Mouse (Mus musculus) limb, embryonic 14.5 days (tissue): ENCODE results near the gene Morn5. TPM values are rescaled to one million over a fixed set of nuclear protein-coding genes. Genes with fewer than 3 reads are reported as not detected.
A peak's percentile ranks its signal among the peaks of the same experiment; 100 is the strongest.

Source experiments
- ATAC-seq: fragments of 200-750 bp; cut with Nextera tagmentation; 2 replicates; pipeline ENCODE4 v1.8.0; 2017; ENCODE audit warnings: low read depth, moderate number of reproducible peaks, moderate TSS enrichment; ENCODE audit not compliant: low FRiP score
- DNase-seq: peaks from one replicate; pipeline ENCODE4 v3.0.0-alpha.2; 2015; ENCODE audit warnings: low spot score
- H3K27ac ChIP-seq: fragments of 300-500 bp; sonication (generic); replicated peaks from 2 replicates; pipeline ENCODE4 v1.5.1; 2014; ENCODE audit warnings: low read depth, mild to moderate bottlenecking, low read length, moderate library complexity, mixed read lengths
- H3K27me3 ChIP-seq: fragments of 300-500 bp; sonication (generic); 2 replicates; pipeline ENCODE4 v1.6.1; 2014; ENCODE audit warnings: low read length, mixed read lengths; ENCODE audit not compliant: control insufficient read depth, insufficient read depth
- H3K36me3 ChIP-seq: fragments of 300-500 bp; sonication (generic); 2 replicates; pipeline ENCODE4 v1.6.1; 2014; ENCODE audit warnings: mild to moderate bottlenecking, low read length, moderate library complexity, mixed read lengths; ENCODE audit not compliant: control insufficient read depth, insufficient read depth
- H3K4me1 ChIP-seq: fragments of 300-500 bp; sonication (generic); 2 replicates; pipeline ENCODE4 v1.6.1; 2014; ENCODE audit warnings: antibody characterized with exemption, low read length, mixed read lengths; ENCODE audit not compliant: control insufficient read depth, insufficient read depth
- H3K4me2 ChIP-seq: fragments of 300-500 bp; sonication (generic); replicated peaks from 2 replicates; pipeline ENCODE4 v1.6.1; 2014; ENCODE audit warnings: low read depth, mild to moderate bottlenecking, low read length, moderate library complexity; ENCODE audit not compliant: severe bottlenecking
- H3K4me3 ChIP-seq: fragments of 300-500 bp; sonication (generic); replicated peaks from 2 replicates; pipeline ENCODE4 v1.5.1; 2014; ENCODE audit warnings: low read length
- H3K9ac ChIP-seq: fragments of 300-500 bp; sonication (generic); 2 replicates; pipeline ENCODE4 v1.6.1; 2014; ENCODE audit warnings: mild to moderate bottlenecking, low read depth, low read length, moderate library complexity; ENCODE audit not compliant: severe bottlenecking
- H3K9me3 ChIP-seq: fragments of 300-500 bp; sonication (generic); 2 replicates; pipeline ENCODE4 v1.6.1; 2016; ENCODE audit warnings: low read length; ENCODE audit not compliant: control insufficient read depth
- POLR2A ChIP-seq: fragments of 200-500 bp; IDR thresholded peaks from 2 replicates; pipeline ENCODE4 v1.8.0; 2012; ENCODE audit warnings: inconsistent platforms, mild to moderate bottlenecking, moderate library complexity, borderline replicate concordance; ENCODE audit not compliant: insufficient read depth, insufficient read length; ENCODE audit errors: extremely low read depth
- WGBS: fragments of 180-500 bp; shearing (Covaris S2); extraction: QIAGEN DNeasy Blood & Tissue Kit; methylation state at CpG from one replicate; pipeline ENCODE4 v1.1.7; 2014; 5-methylcytosine and 5-hydroxymethylcytosine counted together
- polyA plus RNA-seq, 2 experiments: library from polyadenylated mRNA; depleted of rRNA in 1 of 2; stranded (reverse) in 1 of 2; unstranded in 1 of 2; fragments of >200 nt; fragmentation: Nextera tagmentation in 1 of 2; extraction: Ambion mirVana in 1 of 2; gene quantifications; 2 replicates each; pipeline versions ENCODE4 v1.2.1 to v1.2.3; 2012 to 2014

Gene Morn5
- polyA plus RNA-seq, 2 experiments, result 0.19 TPM; not detected in 1

DNA sequence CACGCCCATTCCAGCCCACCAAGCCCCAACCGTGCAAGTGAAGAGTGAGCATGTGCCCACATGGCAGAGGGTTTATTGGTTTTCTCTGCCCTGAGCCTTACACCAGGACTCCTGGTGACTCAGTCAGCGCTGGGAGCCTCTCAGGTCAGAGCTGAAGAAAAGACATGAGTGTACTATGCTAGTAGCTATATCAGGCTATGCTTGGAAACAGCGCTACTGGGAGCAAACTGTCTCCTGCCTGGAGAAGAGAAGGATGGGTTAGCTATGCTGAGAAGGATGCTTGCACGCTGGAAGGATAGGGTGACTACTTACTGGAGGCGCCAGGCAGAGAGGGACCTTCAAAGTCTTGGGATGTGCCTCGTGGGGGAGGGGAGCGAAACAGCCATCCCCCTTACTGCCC is 38.7 kb upstream of the Morn5 start:
- no peak for TF ChIP-seq POLR2A
- peak overlapping the region; percentile 79; the same call in 1 of the 2 replicates for H3K4me2 ChIP-seq
- peaks cover 19% of the 10 kb centered on the region for H3K27me3 ChIP-seq
- H3K27ac ChIP-seq, result no peak overlapping the region
- DNase-seq (no peak), ATAC-seq (no peak)
- H3K4me3 ChIP-seq, result no peak overlapping the region
- 0 out of 2 replicates have a peak, but pooled peaks cover 2% of the 10 kb centered on the region for H3K4me1 ChIP-seq
- no peaks in the 10 kb centered on the region for H3K9me3 ChIP-seq
- no peaks in the 10 kb centered on the region for H3K36me3 ChIP-seq
- H3K9ac ChIP-seq, result no peak overlapping the region
- WGBS, result 49% methylated on average over 8 of the region's 8 CpGs

- no peak for DNase-seq
- WGBS, result 1% methylated on average over 28 of the region's 44 CpGs
- no peak for ATAC-seq
These were observed 37.9 kb upstream of the Morn5 start for GRCm38 (mm10) chr2:36011331-36011825.

GRCm38 (mm10) chr2:36013010-36013409 is 36.2 kb upstream of the Morn5 start:
- Histone ChIP-seq H3K4me1 (0 out of 2 replicates have a peak, but pooled peaks cover 2% of the 10 kb centered on the region), H3K27me3 (peaks cover 19% of the 10 kb centered on the region), H3K4me3 (no peak overlapping the region), H3K9me3 (no peaks in the 10 kb centered on the region), H3K9ac (no peak overlapping the region), H3K27ac (no peak overlapping the region), H3K4me2 (no peak overlapping the region), H3K36me3 (no peaks in the 10 kb centered on the region)
- no peak for DNase-seq
- no peak for ATAC-seq
- TF ChIP-seq POLR2A, result no peak
- WGBS, result 63% methylated on average over 12 of the region's 12 CpGs

More at GRCm38 (mm10) chr2:36011331-36011825, 37.9 kb upstream of the Morn5 start:
- Histone ChIP-seq H3K27me3 (peaks cover 19% of the 10 kb centered on the region), H3K9me3 (no peaks in the 10 kb centered on the region), H3K4me3 (peak overlapping the region; percentile 44), H3K4me1 (0 out of 2 replicates have a peak, but pooled peaks cover 2% of the 10 kb centered on the region), H3K27ac (no peak overlapping the region), H3K4me2 (peak overlapping the region; percentile 79), H3K36me3 (no peaks in the 10 kb centered on the region), H3K9ac (peak overlapping the region; percentile 45)
- TF ChIP-seq POLR2A, result no peak

DNA sequence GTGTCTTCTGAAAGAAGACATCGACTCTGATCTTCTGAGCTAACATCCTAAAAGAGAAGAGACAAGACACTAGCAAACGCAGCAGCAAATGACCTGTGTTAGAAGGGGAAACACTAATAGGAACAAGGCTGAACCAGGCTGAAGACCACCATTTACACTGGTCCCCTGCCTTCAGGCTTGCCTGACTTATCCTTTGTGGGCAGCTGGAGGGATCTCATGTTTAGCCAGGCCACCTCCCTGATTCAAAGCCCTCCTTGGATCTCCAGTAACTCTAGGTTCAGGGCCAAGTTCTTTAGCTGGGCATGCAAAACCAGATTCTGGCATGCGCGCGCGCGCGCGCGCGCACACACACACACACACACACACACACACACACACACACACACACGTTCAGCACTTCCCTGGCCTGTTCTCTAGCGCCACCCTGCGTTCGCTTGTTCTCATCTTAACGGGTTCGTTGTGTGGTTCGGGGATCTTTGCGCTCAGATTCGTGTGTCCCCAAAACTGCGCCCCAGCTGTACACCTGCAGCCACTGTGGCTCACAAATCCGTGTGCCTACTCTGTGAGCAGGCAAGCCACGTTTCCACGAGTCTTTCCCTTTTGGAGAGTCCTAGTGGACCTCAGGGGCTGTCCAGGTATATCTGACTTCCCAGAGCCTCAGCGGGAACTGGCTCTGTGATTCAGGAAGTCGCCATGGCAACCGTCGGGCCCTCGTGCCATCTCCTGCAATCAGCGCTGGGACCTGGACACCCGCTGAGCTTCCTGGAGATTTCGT is 27.7 kb upstream of the Morn5 start:
- Histone ChIP-seq H3K4me3 (peak overlapping the region; percentile 25), H3K27me3 (no peaks in the 10 kb centered on the region), H3K27ac (no peak overlapping the region), H3K9ac (peak overlapping the region; percentile 40; the same call in 1 of the 2 replicates), H3K4me1 (no peaks in the 10 kb centered on the region; the same call in 1 of the 2 replicates), H3K9me3 (no peaks in the 10 kb centered on the region), H3K36me3 (no peaks in the 10 kb centered on the region), H3K4me2 (peak overlapping the region; percentile 50)
- 11% methylated on average over 30 of the region's 32 CpGs for WGBS
- no peak for TF ChIP-seq POLR2A
- DNase-seq (peak; percentile 75), ATAC-seq (no peak; the same call in 1 of the 2 replicates)

- Histone ChIP-seq H3K4me1 (no peaks in the 10 kb centered on the region; the same call in 1 of the 2 replicates), H3K9ac (no peak overlapping the region), H3K27me3 (no peaks in the 10 kb centered on the region), H3K4me2 (no peak overlapping the region), H3K9me3 (no peaks in the 10 kb centered on the region), H3K4me3 (no peak overlapping the region), H3K27ac (no peak overlapping the region), H3K36me3 (no peaks in the 10 kb centered on the region)
- no peak for TF ChIP-seq POLR2A
- no peak for ATAC-seq
- 67% methylated on average over 3 of the region's 3 CpGs for WGBS
- no peak for DNase-seq
These were observed 26.0 kb upstream of the Morn5 start for GRCm38 (mm10) chr2:36023291-36023690.
